Mouse (Mus musculus): ENCODE data around the gene Pom121l2.
A peak's percentile ranks its signal among the peaks of the same experiment; 100 is the strongest.

DNA sequence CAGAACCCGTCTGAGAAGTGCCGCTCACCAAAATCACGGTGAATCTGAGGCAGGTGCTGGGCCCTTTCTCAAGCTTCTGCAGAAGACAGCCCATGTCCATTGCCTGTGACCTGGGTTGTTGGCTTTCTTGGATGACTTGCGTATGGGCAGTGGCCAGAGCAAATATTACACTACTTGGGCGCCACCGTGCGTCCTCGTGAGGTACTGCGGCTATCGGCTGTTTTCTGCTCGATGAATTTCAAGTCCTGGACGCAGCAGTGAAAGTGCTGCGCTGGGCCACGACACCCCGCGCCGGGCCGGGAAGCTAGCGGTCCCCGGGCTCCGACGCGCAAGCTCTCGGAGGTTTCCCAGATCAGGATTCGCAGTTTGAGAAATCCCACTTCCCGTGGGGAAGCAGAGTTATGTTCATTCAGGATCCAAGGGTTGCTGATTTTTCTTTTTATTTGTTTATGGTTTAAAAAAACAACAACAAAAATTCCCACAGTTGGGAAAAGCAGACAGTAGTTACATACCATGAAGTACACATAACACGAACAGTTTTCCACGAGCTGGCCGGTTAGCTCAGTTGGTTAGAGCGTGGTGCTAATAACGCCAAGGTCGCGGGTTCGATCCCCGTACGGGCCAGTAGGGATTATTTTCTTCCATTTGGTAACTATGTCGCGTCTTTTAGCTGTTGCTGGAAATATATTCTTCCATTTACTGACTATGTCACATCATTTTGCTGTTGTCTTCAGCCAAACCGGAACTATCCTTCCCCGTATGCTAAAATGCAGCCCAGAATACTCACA is 47.9 kb downstream of the Pom121l2 start:
- TF ChIP-seq CTCF (IDR thresholded peaks at IDR 0.05; ENCODE audit: low read depth, low read length) (peak; percentile 72), POLR2A (IDR thresholded peaks at IDR 0.05; ENCODE audit: borderline replicate concordance, low read depth, low read length) (no peak)
